Mouse (Mus musculus): ENCODE data around the gene Reep3.
A peak's percentile ranks its signal among the peaks of the same experiment; 100 is the strongest.

Reep3 gene

GRCm38 (mm10) chr10:67040410-67040809 is 56.3 kb downstream of the Reep3 start:
- no peaks in the 10 kb centered on the region for H3K27me3 ChIP-seq (ENCODE audit: control insufficient read depth, insufficient read depth, low read length, poor library complexity, severe bottlenecking)
- DNase-seq (ENCODE audit: low read depth, low spot score) = no peak
- H3K36me3 ChIP-seq (ENCODE audit: control insufficient read depth, insufficient read depth, low read length, poor library complexity, severe bottlenecking) = no peaks in the 10 kb centered on the region

GRCm38 (mm10) chr10:67039001-67039400 is 57.7 kb downstream of the Reep3 start:
- Histone ChIP-seq H3K27me3 (ENCODE audit: control insufficient read depth, insufficient read depth, low read length, poor library complexity, severe bottlenecking) (no peaks in the 10 kb centered on the region), H3K36me3 (ENCODE audit: control insufficient read depth, insufficient read depth, low read length, poor library complexity, severe bottlenecking) (no peaks in the 10 kb centered on the region; the same call in 1 of the 2 replicates)
- DNase-seq (ENCODE audit: low read depth, low spot score) = no peak

- Histone ChIP-seq H3K36me3 (ENCODE audit: control insufficient read depth, insufficient read depth, low read length, poor library complexity, severe bottlenecking) (peaks cover 2% of the 10 kb centered on the region), H3K27me3 (ENCODE audit: control insufficient read depth, insufficient read depth, low read length, poor library complexity, severe bottlenecking) (no peaks in the 10 kb centered on the region)
- no peak for DNase-seq (ENCODE audit: low read depth, low spot score)
These were observed 60.2 kb downstream of the Reep3 start for GRCm38 (mm10) chr10:67036542-67036941.

- no peaks in the 10 kb centered on the region for H3K27me3 ChIP-seq (ENCODE audit: control insufficient read depth, insufficient read depth, low read length, poor library complexity, severe bottlenecking)
- peaks cover 2% of the 10 kb centered on the region for H3K36me3 ChIP-seq (ENCODE audit: control insufficient read depth, insufficient read depth, low read length, poor library complexity, severe bottlenecking)
- DNase-seq (ENCODE audit: low read depth, low spot score) = no peak
These were observed 60.6 kb downstream of the Reep3 start for GRCm38 (mm10) chr10:67036141-67036540.

GRCm38 (mm10) chr10:67031186-67031585 is 65.6 kb downstream of the Reep3 start:
- Histone ChIP-seq H3K36me3 (ENCODE audit: control insufficient read depth, insufficient read depth, low read length, poor library complexity, severe bottlenecking) (peaks cover 5% of the 10 kb centered on the region), H3K27me3 (ENCODE audit: control insufficient read depth, insufficient read depth, low read length, poor library complexity, severe bottlenecking) (no peaks in the 10 kb centered on the region)
- DNase-seq (ENCODE audit: low read depth, low spot score) = no peak

GRCm38 (mm10) chr10:67029297-67029696 is 67.4 kb downstream of the Reep3 start:
- H3K36me3 ChIP-seq (ENCODE audit: control insufficient read depth, insufficient read depth, low read length, poor library complexity, severe bottlenecking) = peaks cover 5% of the 10 kb centered on the region
- no peak for DNase-seq (ENCODE audit: low read depth, low spot score)
- H3K27me3 ChIP-seq (ENCODE audit: control insufficient read depth, insufficient read depth, low read length, poor library complexity, severe bottlenecking) = no peaks in the 10 kb centered on the region

- no peaks in the 10 kb centered on the region for H3K27me3 ChIP-seq (ENCODE audit: control insufficient read depth, insufficient read depth, low read length, poor library complexity, severe bottlenecking)
- H3K36me3 ChIP-seq (ENCODE audit: control insufficient read depth, insufficient read depth, low read length, poor library complexity, severe bottlenecking) = peaks cover 3% of the 10 kb centered on the region; the same call in 1 of the 2 replicates
- no peak for DNase-seq (ENCODE audit: low read depth, low spot score)
These were observed 70.4 kb downstream of the Reep3 start for GRCm38 (mm10) chr10:67026375-67026774.

GRCm38 (mm10) chr10:67025573-67026236 is 71.0 kb downstream of the Reep3 start:
- peaks cover 3% of the 10 kb centered on the region; the same call in 1 of the 2 replicates for H3K36me3 ChIP-seq (ENCODE audit: control insufficient read depth, insufficient read depth, low read length, poor library complexity, severe bottlenecking)
- H3K27me3 ChIP-seq (ENCODE audit: control insufficient read depth, insufficient read depth, low read length, poor library complexity, severe bottlenecking) = no peaks in the 10 kb centered on the region
- peak; percentile 29 for DNase-seq (ENCODE audit: low read depth, low spot score)

GRCm38 (mm10) chr10:67024391-67024790 is 72.4 kb downstream of the Reep3 start:
- H3K36me3 ChIP-seq (ENCODE audit: control insufficient read depth, insufficient read depth, low read length, poor library complexity, severe bottlenecking) = peaks cover 1% of the 10 kb centered on the region; the same call in 1 of the 2 replicates
- no peaks in the 10 kb centered on the region for H3K27me3 ChIP-seq (ENCODE audit: control insufficient read depth, insufficient read depth, low read length, poor library complexity, severe bottlenecking)
- DNase-seq (ENCODE audit: low read depth, low spot score) = no peak

GRCm38 (mm10) chr10:67023092-67023491 is 73.7 kb downstream of the Reep3 start:
- no peak for DNase-seq (ENCODE audit: low read depth, low spot score)
- no peaks in the 10 kb centered on the region for H3K27me3 ChIP-seq (ENCODE audit: control insufficient read depth, insufficient read depth, low read length, poor library complexity, severe bottlenecking)

GRCm38 (mm10) chr10:67021494-67021893 is 75.3 kb downstream of the Reep3 start:
- Histone ChIP-seq H3K27me3 (ENCODE audit: control insufficient read depth, insufficient read depth, low read length, poor library complexity, severe bottlenecking) (no peaks in the 10 kb centered on the region), H3K36me3 (ENCODE audit: control insufficient read depth, insufficient read depth, low read length, poor library complexity, severe bottlenecking) (peaks cover 1% of the 10 kb centered on the region; the same call in 1 of the 2 replicates)
- DNase-seq (ENCODE audit: low read depth, low spot score) = no peak

More at GRCm38 (mm10) chr10:67023092-67023491, 73.7 kb downstream of the Reep3 start:
- peaks cover 1% of the 10 kb centered on the region; the same call in 1 of the 2 replicates for H3K36me3 ChIP-seq (ENCODE audit: control insufficient read depth, insufficient read depth, low read length, poor library complexity, severe bottlenecking)

- Histone ChIP-seq H3K27me3 (ENCODE audit: control insufficient read depth, insufficient read depth, low read length, poor library complexity, severe bottlenecking) (no peaks in the 10 kb centered on the region), H3K36me3 (ENCODE audit: control insufficient read depth, insufficient read depth, low read length, poor library complexity, severe bottlenecking) (peaks cover 1% of the 10 kb centered on the region)
- no peak for DNase-seq (ENCODE audit: low read depth, low spot score)
These were observed 77.9 kb downstream of the Reep3 start for GRCm38 (mm10) chr10:67018875-67019274.

- H3K36me3 ChIP-seq (ENCODE audit: control insufficient read depth, insufficient read depth, low read length, poor library complexity, severe bottlenecking) = peaks cover 5% of the 10 kb centered on the region
- DNase-seq (ENCODE audit: low read depth, low spot score) = no peak
These were observed 78.9 kb downstream of the Reep3 start for GRCm38 (mm10) chr10:67017891-67018290.

GRCm38 (mm10) chr10:67017315-67017714 is 79.4 kb downstream of the Reep3 start:
- peaks cover 5% of the 10 kb centered on the region for H3K36me3 ChIP-seq (ENCODE audit: control insufficient read depth, insufficient read depth, low read length, poor library complexity, severe bottlenecking)
- DNase-seq (ENCODE audit: low read depth, low spot score) = no peak
- no peaks in the 10 kb centered on the region for H3K27me3 ChIP-seq (ENCODE audit: control insufficient read depth, insufficient read depth, low read length, poor library complexity, severe bottlenecking)

More at GRCm38 (mm10) chr10:67017891-67018290, 78.9 kb downstream of the Reep3 start:
- H3K27me3 ChIP-seq (ENCODE audit: control insufficient read depth, insufficient read depth, low read length, poor library complexity, severe bottlenecking) = no peaks in the 10 kb centered on the region

- peaks cover 5% of the 10 kb centered on the region for H3K36me3 ChIP-seq (ENCODE audit: control insufficient read depth, insufficient read depth, low read length, poor library complexity, severe bottlenecking)
- no peaks in the 10 kb centered on the region for H3K27me3 ChIP-seq (ENCODE audit: control insufficient read depth, insufficient read depth, low read length, poor library complexity, severe bottlenecking)
- no peak for DNase-seq (ENCODE audit: low read depth, low spot score)
These were observed 80.0 kb downstream of the Reep3 start for GRCm38 (mm10) chr10:67016615-67017278.

Measured in splenic B cell, adult 2 months (primary cell).